Mouse (Mus musculus) kidney, embryonic 15.5 days (tissue): ENCODE data around the gene Tnrc6b. TPM values are rescaled to one million over a fixed set of nuclear protein-coding genes. Genes with fewer than 3 reads are reported as not detected.

Source experiments
- ATAC-seq: fragments of 200-750 bp; cut with Nextera tagmentation; replicated peaks from 2 replicates; pipeline ENCODE4 v1.8.0; 2017; ENCODE audit warnings: moderate TSS enrichment; ENCODE audit not compliant: low FRiP score
- H3K27ac ChIP-seq: fragments of 300-500 bp; sonication (generic); 2 replicates; pipeline ENCODE4 v1.5.1; 2015; ENCODE audit warnings: mild to moderate bottlenecking, inconsistent platforms
- H3K27me3 ChIP-seq: fragments of 300-500 bp; sonication (generic); 2 replicates; pipeline ENCODE4 v1.6.1; 2015; ENCODE audit warnings: inconsistent platforms
- H3K36me3 ChIP-seq: fragments of 300-500 bp; sonication (generic); 2 replicates; pipeline ENCODE4 v1.6.1; 2015; ENCODE audit warnings: inconsistent platforms
- H3K4me1 ChIP-seq: fragments of 300-500 bp; sonication (generic); 2 replicates; pipeline ENCODE4 v1.6.1; 2015; ENCODE audit warnings: inconsistent platforms
- H3K4me2 ChIP-seq: fragments of 300-500 bp; sonication (generic); 2 replicates; pipeline ENCODE4 v1.6.1; 2015; ENCODE audit warnings: moderate library complexity, mild to moderate bottlenecking, inconsistent platforms
- H3K4me3 ChIP-seq: fragments of 300-500 bp; sonication (generic); replicated peaks from 2 replicates; pipeline ENCODE4 v1.5.1; 2015; ENCODE audit warnings: mild to moderate bottlenecking, inconsistent platforms
- H3K9ac ChIP-seq: fragments of 300-500 bp; sonication (generic); 2 replicates; pipeline ENCODE4 v1.6.1; 2015; ENCODE audit warnings: mild to moderate bottlenecking, inconsistent platforms
- H3K9me3 ChIP-seq: fragments of 300-500 bp; sonication (generic); replicated peaks from 2 replicates; pipeline ENCODE4 v1.6.1; 2016; ENCODE audit warnings: inconsistent platforms
- WGBS: fragments of 180-500 bp; shearing (Covaris S2); methylation state at CpG from one replicate; pipeline ENCODE4 v1.1.7; 2015; ENCODE audit warnings: mixed read lengths; 5-methylcytosine and 5-hydroxymethylcytosine counted together
- polyA plus RNA-seq: library from polyadenylated mRNA; unstranded; fragments of >200 nt; fragmentation: Nextera tagmentation; extraction: Ambion mirVana; gene quantifications from 2 replicates; pipeline ENCODE4 v1.2.1, GENCODE M21; 2015

Tnrc6b gene
- polyA plus RNA-seq, 1 experiment from 2014 or later = 33.5 TPM

DNA sequence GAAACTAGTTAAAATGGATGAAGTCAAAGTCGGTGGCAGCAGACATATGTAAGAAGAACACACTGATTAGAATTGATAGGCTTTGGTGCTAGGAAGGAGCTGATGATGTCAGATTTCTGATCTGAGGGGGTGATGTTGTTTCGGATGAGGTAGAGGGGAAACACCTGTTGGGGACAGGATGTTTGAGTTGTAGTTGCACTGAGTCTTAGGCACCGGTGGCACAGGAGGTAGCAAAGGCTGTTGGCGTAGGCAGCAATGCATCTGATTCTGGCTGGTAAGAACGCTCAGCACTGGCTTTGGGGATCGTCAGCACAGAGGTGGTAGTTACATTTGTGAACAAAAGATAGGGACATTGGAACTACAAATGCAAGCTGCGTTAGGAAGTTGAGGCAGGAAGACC is 32.5 kb downstream of the Tnrc6b start:
- Histone ChIP-seq H3K27ac (no peak overlapping the region), H3K4me3 (no peak overlapping the region), H3K4me2 (no peak overlapping the region), H3K9me3 (no peaks in the 10 kb centered on the region), H3K9ac (no peak overlapping the region), H3K4me1 (no peaks in the 10 kb centered on the region), H3K27me3 (no peaks in the 10 kb centered on the region), H3K36me3 (no peaks in the 10 kb centered on the region)
- 85% methylated on average over 7 of the region's 7 CpGs for WGBS
- no peak for ATAC-seq

DNA sequence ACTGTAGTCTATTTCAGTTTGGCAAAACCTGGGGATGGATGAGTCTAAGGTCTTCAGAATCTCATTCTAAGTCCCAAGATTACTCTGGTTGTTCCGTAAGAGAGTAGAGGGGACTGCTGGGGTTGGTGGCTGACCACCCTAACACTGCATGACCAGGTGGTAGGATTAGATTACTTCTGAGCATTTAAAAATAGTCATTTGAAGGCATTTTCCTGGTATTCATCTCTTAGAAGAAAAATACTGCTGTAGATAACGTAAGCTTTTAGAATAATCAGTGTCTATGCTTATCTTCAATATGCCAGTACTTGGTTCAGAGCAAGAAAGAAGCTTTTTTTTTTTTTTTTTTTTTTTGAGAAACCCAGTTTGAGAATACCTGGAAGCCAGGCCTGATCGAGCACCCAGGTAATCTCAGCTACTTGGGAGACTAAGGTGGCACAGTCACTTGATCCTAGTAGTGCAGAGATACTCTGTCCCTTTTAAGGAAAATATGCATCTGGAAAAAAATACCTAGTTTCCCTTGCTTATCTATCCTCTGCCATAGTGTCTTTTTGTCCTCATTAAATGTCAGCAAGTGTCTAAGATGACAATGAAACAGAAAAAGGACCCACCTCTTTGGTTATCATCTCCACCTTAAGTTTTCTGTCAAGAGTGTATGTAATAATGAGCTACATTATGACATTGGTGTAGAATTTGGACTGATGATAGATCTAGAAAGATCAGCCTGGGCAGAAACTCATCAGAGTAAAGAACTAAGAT is 33.7 kb downstream of the Tnrc6b start:
- Histone ChIP-seq H3K27me3 (no peaks in the 10 kb centered on the region), H3K4me2 (no peak overlapping the region), H3K4me3 (no peak overlapping the region), H3K4me1 (no peaks in the 10 kb centered on the region), H3K9me3 (no peaks in the 10 kb centered on the region), H3K36me3 (no peaks in the 10 kb centered on the region), H3K27ac (no peak overlapping the region), H3K9ac (no peak overlapping the region)
- ATAC-seq = no peak
- 84% methylated on average over 3 of the region's 3 CpGs for WGBS

- Histone ChIP-seq H3K9me3 (no peaks in the 10 kb centered on the region), H3K4me2 (no peak overlapping the region), H3K9ac (no peak overlapping the region), H3K4me3 (no peak overlapping the region), H3K27ac (no peak overlapping the region), H3K36me3 (no peaks in the 10 kb centered on the region), H3K4me1 (no peaks in the 10 kb centered on the region), H3K27me3 (no peaks in the 10 kb centered on the region)
- WGBS = 76% methylated on average over 5 of the region's 5 CpGs
- no peak for ATAC-seq
Observed at GRCm38 (mm10) chr15:80748979-80749378, 37.9 kb downstream of the Tnrc6b start.

DNA sequence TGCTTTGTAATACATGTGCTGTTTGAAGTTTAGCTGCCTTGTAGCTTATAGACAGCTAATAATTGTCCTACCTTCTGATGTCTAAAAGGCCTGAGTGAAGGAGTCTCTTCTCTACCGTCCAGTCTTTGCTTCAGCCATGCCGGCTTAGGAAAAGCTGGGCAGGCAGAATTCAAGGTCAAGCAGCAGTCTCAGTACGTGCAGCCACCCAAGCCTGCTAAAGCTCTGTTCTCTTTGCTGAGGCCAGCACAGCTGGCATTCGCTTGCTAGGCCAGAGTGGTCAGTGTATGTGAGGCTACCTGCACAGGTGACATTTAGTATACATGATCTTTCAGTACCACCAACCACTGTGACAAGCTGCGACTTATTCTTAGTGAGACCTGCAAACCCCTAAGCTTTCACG is 42.2 kb downstream of the Tnrc6b start:
- Histone ChIP-seq H3K27me3 (no peaks in the 10 kb centered on the region), H3K4me2 (no peak overlapping the region), H3K9ac (no peak overlapping the region), H3K27ac (no peak overlapping the region), H3K9me3 (no peaks in the 10 kb centered on the region), H3K4me3 (no peak overlapping the region), H3K4me1 (no peaks in the 10 kb centered on the region), H3K36me3 (no peaks in the 10 kb centered on the region)
- WGBS = 84% methylated on average over 6 of the region's 6 CpGs
- ATAC-seq = no peak

- H3K9me3 ChIP-seq = no peaks in the 10 kb centered on the region
- 92% methylated on average over 1 of the region's 1 CpGs for WGBS
- no peaks in the 10 kb centered on the region for H3K4me1 ChIP-seq
- H3K9ac ChIP-seq = no peak overlapping the region
- no peak overlapping the region for H3K4me3 ChIP-seq
- H3K4me2 ChIP-seq = no peak overlapping the region
- no peak overlapping the region for H3K27ac ChIP-seq
- H3K36me3 ChIP-seq = no peaks in the 10 kb centered on the region
- no peak for ATAC-seq
- no peaks in the 10 kb centered on the region for H3K27me3 ChIP-seq
Observed at GRCm38 (mm10) chr15:80754103-80754502, 43.0 kb downstream of the Tnrc6b start.

GRCm38 (mm10) chr15:80759451-80759850 is 48.3 kb downstream of the Tnrc6b start:
- 92% methylated on average over 9 of the region's 9 CpGs for WGBS
- H3K27ac ChIP-seq = no peak overlapping the region
- no peaks in the 10 kb centered on the region for H3K4me1 ChIP-seq
- ATAC-seq = no peak
- H3K9me3 ChIP-seq = no peaks in the 10 kb centered on the region
- H3K36me3 ChIP-seq = no peaks in the 10 kb centered on the region
- no peak overlapping the region for H3K4me3 ChIP-seq
- no peak overlapping the region for H3K4me2 ChIP-seq
- H3K9ac ChIP-seq = no peak overlapping the region
- H3K27me3 ChIP-seq = no peaks in the 10 kb centered on the region

GRCm38 (mm10) chr15:80760504-80760903 is 49.4 kb downstream of the Tnrc6b start:
- no peaks in the 10 kb centered on the region for H3K27me3 ChIP-seq
- no peak overlapping the region for H3K4me3 ChIP-seq
- no peak for ATAC-seq
- H3K9ac ChIP-seq = no peak overlapping the region
- no peak overlapping the region for H3K27ac ChIP-seq
- 82% methylated on average over 3 of the region's 3 CpGs for WGBS
- H3K4me1 ChIP-seq = no peaks in the 10 kb centered on the region
- no peaks in the 10 kb centered on the region for H3K9me3 ChIP-seq
- no peaks in the 10 kb centered on the region for H3K36me3 ChIP-seq
- no peak overlapping the region for H3K4me2 ChIP-seq

DNA sequence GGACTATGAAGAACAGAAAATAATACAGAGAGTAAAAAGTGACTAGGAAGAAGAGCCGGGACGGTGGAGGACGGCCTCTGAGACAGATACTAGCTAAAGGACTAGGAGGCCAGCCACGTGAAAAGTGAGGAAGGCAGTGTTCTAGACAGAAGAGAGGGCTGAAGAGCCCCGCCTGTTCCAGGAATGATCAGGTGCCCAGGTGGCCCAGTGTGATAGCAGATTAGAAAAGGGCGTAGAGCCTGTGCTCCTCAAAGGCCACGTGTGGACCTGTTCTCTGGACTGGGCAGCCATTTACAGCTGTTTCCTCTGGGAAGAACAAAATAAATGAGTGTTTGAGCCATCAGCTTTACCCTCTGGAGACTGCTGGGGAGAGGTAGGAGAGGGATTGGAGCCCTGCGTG is 49.8 kb downstream of the Tnrc6b start:
- Histone ChIP-seq H3K4me3 (no peak overlapping the region), H3K36me3 (no peaks in the 10 kb centered on the region), H3K9me3 (no peaks in the 10 kb centered on the region), H3K27ac (no peak overlapping the region), H3K9ac (no peak overlapping the region), H3K27me3 (no peaks in the 10 kb centered on the region), H3K4me2 (no peak overlapping the region), H3K4me1 (no peaks in the 10 kb centered on the region)
- ATAC-seq = peak; percentile 79
- 79% methylated on average over 8 of the region's 8 CpGs for WGBS

- no peak overlapping the region for H3K27ac ChIP-seq
Observed at GRCm38 (mm10) chr15:80762621-80763020, 51.5 kb downstream of the Tnrc6b start.

GRCm38 (mm10) chr15:80764666-80765065 is 53.6 kb downstream of the Tnrc6b start:
- no peak for ATAC-seq
- Histone ChIP-seq H3K36me3 (no peaks in the 10 kb centered on the region), H3K9ac (no peak overlapping the region), H3K27ac (no peak overlapping the region), H3K9me3 (no peaks in the 10 kb centered on the region), H3K4me3 (no peak overlapping the region), H3K4me1 (no peaks in the 10 kb centered on the region), H3K27me3 (no peaks in the 10 kb centered on the region), H3K4me2 (no peak overlapping the region)
- WGBS = 94% methylated on average over 6 of the region's 6 CpGs

More at GRCm38 (mm10) chr15:80762621-80763020, 51.5 kb downstream of the Tnrc6b start:
- no peak overlapping the region for H3K9ac ChIP-seq
- H3K36me3 ChIP-seq = no peaks in the 10 kb centered on the region
- 82% methylated on average over 4 of the region's 4 CpGs for WGBS
- H3K27me3 ChIP-seq = no peaks in the 10 kb centered on the region
- ATAC-seq = no peak
- no peak overlapping the region for H3K4me3 ChIP-seq
- no peaks in the 10 kb centered on the region for H3K4me1 ChIP-seq
- H3K9me3 ChIP-seq = no peaks in the 10 kb centered on the region
- no peak overlapping the region for H3K4me2 ChIP-seq

- ATAC-seq = no peak
- Histone ChIP-seq H3K4me1 (no peaks in the 10 kb centered on the region), H3K36me3 (no peaks in the 10 kb centered on the region), H3K9me3 (no peaks in the 10 kb centered on the region), H3K27ac (no peak overlapping the region), H3K4me3 (no peak overlapping the region), H3K27me3 (no peaks in the 10 kb centered on the region), H3K4me2 (no peak overlapping the region), H3K9ac (no peak overlapping the region)
- 87% methylated on average over 2 of the region's 2 CpGs for WGBS
Observed at GRCm38 (mm10) chr15:80765381-80765780, 54.3 kb downstream of the Tnrc6b start.

- Histone ChIP-seq H3K27ac (no peak overlapping the region), H3K4me1 (peaks cover 7% of the 10 kb centered on the region; the same call in 1 of the 2 replicates), H3K27me3 (no peaks in the 10 kb centered on the region), H3K4me3 (no peak overlapping the region), H3K36me3 (no peaks in the 10 kb centered on the region), H3K9ac (no peak overlapping the region), H3K4me2 (no peak overlapping the region), H3K9me3 (no peaks in the 10 kb centered on the region)
- no peak for ATAC-seq
- WGBS = 96% methylated on average over 3 of the region's 3 CpGs
Observed at GRCm38 (mm10) chr15:80768216-80768615, 57.1 kb downstream of the Tnrc6b start.

DNA sequence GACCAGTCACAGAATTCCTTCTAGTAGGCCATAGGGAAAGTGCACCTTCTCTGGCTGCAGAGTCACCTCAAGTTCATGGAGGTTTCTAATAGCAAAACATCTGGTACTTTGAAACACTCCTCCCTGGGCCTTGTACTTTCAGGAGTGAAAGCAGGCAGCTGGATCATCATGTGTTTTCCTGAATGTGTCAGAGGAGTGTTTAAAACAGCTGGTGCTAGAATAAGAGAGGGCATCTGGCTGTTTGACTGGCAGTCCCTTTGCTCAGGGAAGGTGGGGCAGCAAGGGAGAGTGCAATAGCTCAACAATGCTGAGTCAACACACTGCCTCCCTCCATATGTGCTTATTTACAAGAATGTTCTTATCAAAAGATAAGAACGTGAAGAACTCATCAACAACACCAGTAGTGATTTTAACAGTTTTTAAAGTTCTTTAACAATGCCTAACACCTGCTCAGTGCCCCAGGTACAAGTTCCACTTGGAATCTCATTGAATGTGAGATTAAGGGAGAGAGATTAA is 60.9 kb downstream of the Tnrc6b start:
- Histone ChIP-seq H3K4me2 (no peak overlapping the region), H3K4me1 (peaks cover 7% of the 10 kb centered on the region; the same call in 1 of the 2 replicates), H3K4me3 (no peak overlapping the region), H3K36me3 (no peaks in the 10 kb centered on the region), H3K9me3 (0 out of 2 replicates have a peak, but pooled peaks cover 4% of the 10 kb centered on the region), H3K27me3 (no peaks in the 10 kb centered on the region), H3K9ac (no peak overlapping the region), H3K27ac (no peak overlapping the region)
- ATAC-seq = no peak
- WGBS = 55% methylated on average over 1 of the region's 1 CpGs
